Mouse (Mus musculus) urinary bladder, postnatal 36 days (tissue): ENCODE data around the gene Zfp184.

Experiments used
- DNase-seq, 2 experiments: peaks; one replicate each; pipeline ENCODE4 v3.0.0; 2022; ENCODE audit warnings: low spot score in 2 of 2, mixed read lengths in 1 of 2

Zfp184 gene

DNA sequence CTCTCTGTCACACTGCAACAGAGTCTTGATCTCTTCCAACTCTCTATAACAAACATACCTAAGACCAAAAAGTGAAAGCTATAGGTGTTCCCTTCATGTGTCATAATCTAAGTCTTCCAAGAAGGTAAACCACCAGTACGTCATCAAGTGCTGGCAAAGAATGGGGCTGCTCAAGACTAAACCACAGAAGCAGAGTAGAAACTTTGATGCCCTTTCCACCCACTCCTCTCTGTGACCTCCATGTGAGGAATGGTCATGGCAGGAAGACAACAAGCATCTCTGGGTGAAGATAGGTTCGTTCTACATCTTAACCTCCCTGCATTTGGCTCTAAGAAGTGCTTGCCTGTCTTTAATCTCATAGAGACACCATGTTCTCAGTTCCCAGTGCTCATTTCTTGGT lies 39.6 kb downstream of the Zfp184 start:
- no peak for DNase-seq

DNA sequence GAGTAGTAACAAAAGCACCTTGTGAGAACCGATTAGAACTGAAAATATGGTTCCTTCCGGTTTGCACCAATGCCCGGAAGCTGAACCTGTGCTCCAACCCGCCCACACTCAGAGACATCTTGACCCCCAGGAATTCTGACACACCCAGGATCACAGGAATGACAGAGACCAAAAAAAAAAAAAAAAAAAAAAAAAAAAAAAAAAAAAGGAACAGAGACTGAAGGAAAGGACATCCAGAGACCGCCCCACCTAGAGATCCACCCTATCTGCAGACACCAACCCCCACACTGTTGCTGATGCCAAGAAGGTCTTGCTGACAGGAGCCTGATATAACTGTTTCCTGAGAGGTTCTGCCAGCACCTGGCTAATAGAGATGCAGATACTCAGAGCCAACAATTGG lies 47.7 kb downstream of the Zfp184 start:
- DNase-seq, result no peak

- DNase-seq, result no peak
Measured at GRCm38 (mm10) chr13:21993957-21994738, 49.3 kb downstream of the Zfp184 start.

DNA sequence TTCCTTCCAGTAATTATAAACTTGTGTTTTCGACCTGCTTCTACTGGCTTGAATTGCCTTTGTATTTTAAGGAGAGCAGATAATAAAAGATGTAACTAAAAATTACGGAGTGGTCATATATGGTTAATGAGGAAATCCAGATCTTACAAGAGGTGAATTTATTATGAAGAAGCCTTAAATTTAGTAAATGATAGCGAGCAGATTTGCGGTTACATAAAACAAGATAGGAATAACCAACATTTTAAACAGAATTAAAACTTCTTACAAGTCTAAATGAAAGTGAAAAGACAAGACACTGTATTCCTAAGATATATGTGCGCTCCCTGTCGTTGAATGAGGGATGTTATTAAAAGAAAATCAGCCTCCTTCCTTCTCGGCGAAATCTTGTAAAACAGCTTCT lies 50.0 kb downstream of the Zfp184 start:
- no peak for DNase-seq

- DNase-seq, result no peak
Measured at GRCm38 (mm10) chr13:21995331-21995914, 50.5 kb downstream of the Zfp184 start.

GRCm38 (mm10) chr13:21996101-21996839 lies 51.4 kb downstream of the Zfp184 start:
- DNase-seq, result no peak

- DNase-seq, result no peak
Measured at GRCm38 (mm10) chr13:21996840-21997185, 51.9 kb downstream of the Zfp184 start.

- no peak for DNase-seq
Measured at GRCm38 (mm10) chr13:21997201-21997820, 52.4 kb downstream of the Zfp184 start.

GRCm38 (mm10) chr13:21997821-21998220 lies 52.9 kb downstream of the Zfp184 start:
- no peak for DNase-seq

- no peak for DNase-seq
Measured at GRCm38 (mm10) chr13:21998412-21998811, 53.5 kb downstream of the Zfp184 start.

DNA sequence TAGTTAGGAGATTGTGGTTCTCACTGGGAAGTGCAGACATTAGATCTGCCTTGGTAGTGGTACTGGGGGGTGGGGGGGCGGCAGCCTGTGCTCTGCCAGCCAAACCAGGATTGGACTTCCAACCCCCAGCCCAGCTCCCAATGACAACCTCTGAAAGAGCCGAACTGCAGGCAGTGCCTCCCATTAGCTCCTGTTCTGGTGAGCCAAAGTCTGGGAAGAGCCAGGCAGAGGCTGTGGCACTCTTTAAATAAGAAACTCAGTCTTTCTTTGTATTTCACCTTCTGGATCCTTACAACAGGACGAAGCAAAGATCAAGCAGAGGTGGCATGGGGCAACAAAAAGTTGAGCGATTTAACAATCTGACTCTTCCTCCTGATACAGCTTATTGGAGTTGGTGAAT lies 54.3 kb downstream of the Zfp184 start:
- DNase-seq, result no peak

DNA sequence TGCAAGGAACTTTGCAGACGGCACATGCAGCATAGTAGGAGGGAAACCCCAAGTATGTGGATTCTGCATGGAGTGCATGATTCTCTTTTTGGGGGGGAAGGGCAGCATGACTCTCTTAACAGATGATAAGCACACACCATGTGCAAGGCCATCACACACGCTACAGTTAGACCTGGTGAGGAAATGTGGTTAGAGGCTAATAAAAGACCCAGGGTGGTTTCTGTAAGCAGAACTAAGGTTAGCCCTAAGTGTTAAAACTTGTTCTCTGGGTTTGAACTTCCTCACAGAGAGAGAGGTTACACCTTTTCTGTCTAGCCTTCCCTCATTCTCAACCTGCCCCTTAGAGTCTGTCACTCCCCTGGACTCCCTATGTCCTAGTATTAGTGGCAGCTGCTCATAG lies 56.5 kb downstream of the Zfp184 start:
- no peak for DNase-seq

- DNase-seq, result no peak
Measured at GRCm38 (mm10) chr13:22001823-22002222, 56.9 kb downstream of the Zfp184 start.

DNA sequence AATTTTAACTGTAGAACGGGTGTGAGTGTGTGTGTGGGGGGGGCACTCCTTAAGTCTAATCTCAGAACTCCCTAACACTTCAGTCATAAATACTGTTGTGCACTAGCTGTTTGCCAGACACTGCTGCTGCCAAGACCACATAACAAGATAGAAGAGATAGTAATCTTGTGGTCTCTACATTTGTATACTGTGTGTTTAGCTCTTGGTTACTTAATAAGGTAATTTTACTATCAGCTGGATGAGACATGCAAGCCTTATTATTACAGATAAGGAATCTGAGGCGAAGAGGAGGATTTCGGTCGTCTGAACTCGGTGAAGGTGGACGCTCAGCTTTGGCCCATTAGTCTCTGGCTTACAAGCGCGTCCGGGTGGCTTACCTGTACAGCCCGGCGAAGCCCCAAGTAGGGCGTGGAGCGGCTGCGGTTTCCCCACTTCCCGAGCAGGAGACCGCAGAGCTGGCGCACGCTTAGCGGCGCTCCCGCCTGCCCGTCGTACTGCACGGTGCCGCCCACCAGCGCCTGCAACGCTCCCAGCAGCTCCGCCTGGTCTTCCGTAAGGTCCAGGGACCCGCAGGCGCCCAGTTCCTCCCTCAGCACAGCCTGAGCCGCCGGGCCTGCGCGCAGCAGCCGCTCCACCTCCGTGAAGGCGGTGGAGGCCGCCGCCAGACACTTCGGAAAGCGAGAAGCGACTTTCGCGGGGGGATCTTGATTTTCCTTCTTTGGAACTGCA lies 60.9 kb downstream of the Zfp184 start:
- DNase-seq, result peak in 1 of 2 experiments; percentile 31

DNA sequence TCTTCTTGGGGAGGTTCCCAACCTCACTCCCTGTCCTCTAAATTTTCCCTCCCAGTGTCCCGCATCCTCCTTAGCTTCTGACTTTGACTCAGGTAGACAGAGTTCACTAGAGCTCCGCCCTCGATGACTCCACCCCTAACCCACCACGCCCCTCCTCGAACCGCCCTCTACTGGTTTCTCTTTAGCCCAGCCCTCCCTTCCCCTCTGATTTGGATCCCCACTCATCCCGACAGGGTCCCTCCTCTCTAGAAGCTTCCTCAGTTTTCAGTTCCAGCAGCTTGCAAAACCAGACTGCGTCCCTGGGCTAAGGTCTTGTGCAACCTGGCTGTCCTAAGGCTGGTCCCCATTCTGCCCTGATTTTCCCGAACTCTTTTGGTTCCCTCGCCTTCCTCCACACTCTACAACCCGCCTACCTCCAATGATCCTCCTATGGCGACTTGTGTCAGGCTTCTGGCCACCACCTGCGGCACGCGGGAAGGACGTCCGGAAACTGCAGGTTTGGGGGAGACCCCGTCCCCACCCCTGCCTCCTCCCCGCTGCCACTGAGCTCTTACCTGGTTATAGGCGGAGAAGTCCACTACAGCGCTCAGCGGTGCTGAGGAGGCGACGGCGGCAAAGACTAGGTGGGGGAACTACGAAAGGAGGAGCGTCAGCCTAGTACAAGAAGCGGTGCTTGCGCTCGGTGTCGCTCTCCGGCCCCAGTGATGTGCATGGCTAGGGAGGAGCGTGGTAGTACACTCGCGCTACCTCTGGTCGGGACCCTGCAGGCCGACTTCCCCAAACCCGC lies 61.6 kb downstream of the Zfp184 start:
- peak in 1 of 2 experiments; percentile 56 for DNase-seq

- DNase-seq, result no peak
Measured at GRCm38 (mm10) chr13:22007121-22007510, 62.2 kb downstream of the Zfp184 start.

DNA sequence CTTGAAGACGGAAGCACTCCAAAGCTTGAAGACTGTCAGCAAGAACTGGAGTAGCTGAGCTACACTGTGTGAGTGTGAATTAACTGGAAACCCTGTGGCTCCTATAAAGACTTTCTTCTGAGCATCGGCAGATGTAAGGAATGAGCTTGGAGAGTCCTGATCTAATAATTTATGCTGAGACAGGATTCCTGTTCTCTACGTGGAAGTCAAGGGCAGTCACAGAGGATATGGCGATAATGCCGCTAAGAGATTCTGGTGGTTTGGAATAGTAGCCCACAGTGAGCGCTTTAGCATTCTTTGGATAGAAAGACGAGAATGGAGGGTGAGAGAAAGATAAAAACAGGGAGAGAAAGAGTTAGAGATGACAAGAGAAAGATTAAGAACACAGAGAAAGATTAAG lies 63.0 kb downstream of the Zfp184 start:
- DNase-seq, result no peak

GRCm38 (mm10) chr13:22008707-22009106 lies 63.8 kb downstream of the Zfp184 start:
- DNase-seq, result no peak

DNA sequence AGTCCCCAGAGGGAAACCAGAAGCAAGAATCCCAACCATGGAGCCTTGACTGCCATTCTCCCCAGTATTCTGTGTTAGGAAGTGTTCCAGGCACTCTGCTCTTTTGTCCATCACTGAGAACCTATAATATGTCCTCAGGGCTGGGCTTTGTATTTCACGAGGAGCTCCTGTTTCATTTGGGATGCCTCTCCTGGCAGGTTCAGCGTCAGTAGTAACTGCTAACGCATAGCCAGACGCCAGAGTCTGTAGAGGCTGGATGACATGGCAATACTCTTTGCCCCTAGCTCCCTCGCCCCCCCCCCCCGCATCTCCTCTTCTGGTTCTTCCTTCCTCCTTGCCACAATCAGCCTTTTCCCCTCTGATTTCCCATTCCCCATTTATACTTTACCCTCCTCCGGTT lies 64.7 kb downstream of the Zfp184 start, which contains the start of gene Prss16:
Prss16 (minus strand) TSS at position 101 of the 400 bp plus-strand sequence.
- DNase-seq, result no peak
